Mouse (Mus musculus) stomach, postnatal 0 days (tissue): ENCODE results near the gene Dyrk3.

Source experiments
- CTCF ChIP-seq: IDR thresholded peaks from 2 replicates; pipeline ENCODE4 v1.5.1; 2016; ENCODE audit warnings: antibody characterized with exemption, low read depth, mild to moderate bottlenecking, moderate library complexity
- EP300 ChIP-seq: optimal IDR thresholded peaks from 2 replicates; pipeline ENCODE3; 2016; ENCODE audit warnings: antibody characterized with exemption

GRCm38 (mm10) chr1:131135960-131136629 is 2.0 kb downstream of the Dyrk3 start:
- no peak for TF ChIP-seq EP300
- no peak for TF ChIP-seq CTCF
